Mouse (Mus musculus): ENCODE data around the gene Tmem74b.

The Tmem74b gene

DNA sequence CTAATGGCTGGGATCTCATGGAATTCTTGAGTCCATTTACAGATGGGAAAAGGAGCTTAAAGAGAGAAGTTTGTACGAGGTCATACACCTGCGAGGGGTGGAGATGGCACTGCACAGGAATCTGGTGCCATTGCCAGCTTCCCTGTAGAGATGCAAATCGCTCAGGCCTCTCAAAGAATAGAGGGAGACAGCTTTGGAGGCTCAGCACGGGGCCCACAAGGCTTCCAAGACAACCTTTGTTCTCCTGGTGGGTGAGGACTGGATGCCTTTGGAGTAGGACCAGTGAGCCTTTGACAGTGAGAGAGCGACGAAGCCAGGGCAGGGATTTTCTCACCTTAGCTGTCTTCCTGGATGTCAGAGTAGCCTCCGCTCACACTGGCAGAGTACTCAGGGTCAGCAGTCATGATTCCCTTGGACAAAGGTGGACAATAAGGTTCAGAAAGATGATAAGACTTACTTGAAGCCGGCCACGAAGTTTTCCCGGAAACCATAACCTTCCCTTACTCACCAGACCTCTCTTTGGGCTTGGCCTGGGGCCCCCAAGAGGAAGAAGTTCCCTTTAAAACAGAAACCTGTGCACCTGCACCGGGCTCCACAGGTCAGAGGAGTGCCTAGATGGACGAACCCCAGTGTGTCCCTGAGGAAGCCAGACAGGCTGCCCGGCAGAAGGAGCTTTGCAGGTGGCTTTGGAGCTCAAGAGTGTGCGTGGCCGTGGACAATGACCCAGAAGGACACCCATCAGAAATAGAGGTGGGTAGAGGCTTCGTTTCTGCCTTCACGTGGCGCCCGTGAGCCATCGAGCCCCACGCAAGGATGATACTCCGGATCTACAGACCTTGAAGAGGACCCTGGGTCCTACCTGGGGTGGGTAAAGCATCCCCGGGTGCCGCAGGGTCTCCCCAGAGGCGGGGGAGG is at the start of gene Tmem74b:
TSS of gene Tmem74b (plus strand) at position 778 of the 915 bp plus-strand sequence.
- DNase-seq: no peak

DNA sequence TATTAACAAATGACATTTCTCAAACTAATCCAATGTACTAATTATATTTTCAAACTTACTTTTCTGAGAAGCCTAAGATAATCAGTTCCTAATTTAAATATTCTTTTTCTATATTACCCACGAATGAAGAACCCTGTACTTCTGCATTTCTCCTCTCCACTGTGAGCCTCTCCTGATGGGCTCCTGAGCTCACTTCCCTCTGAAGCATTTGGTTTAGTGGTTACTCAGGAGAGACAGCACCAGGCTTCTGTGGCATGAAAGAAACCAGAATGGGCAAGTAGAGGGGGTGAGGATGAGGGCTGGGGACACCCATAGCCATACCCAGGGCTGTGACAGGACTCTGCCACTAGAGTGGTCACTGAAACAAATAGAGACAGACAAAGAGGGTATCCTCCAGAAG is 49.8 kb upstream of the Tmem74b start:
- no peak for DNase-seq

DNA sequence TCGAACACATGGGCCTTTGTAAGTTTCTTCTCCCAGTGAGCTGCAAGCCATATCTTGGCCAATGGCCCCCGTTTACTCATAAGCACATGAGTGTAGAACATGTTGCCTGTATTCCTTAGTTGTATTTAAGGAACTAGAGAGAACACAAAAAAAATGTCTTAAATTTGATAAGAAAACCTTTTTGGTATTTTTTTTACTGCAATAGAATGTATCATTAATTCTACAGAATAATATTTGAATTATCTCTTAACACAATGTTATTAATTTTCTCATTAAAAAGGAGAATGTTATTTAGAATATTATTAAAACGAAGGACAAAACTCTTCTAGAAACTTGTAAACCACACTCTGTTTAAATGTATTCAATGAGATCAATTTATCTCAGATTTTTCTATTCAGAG is 33.4 kb upstream of the Tmem74b start, which contains the start of gene Rad21l:
TSS of gene Rad21l (minus strand) at position 101 of the 400 bp plus-strand sequence.
- DNase-seq: no peak

DNA sequence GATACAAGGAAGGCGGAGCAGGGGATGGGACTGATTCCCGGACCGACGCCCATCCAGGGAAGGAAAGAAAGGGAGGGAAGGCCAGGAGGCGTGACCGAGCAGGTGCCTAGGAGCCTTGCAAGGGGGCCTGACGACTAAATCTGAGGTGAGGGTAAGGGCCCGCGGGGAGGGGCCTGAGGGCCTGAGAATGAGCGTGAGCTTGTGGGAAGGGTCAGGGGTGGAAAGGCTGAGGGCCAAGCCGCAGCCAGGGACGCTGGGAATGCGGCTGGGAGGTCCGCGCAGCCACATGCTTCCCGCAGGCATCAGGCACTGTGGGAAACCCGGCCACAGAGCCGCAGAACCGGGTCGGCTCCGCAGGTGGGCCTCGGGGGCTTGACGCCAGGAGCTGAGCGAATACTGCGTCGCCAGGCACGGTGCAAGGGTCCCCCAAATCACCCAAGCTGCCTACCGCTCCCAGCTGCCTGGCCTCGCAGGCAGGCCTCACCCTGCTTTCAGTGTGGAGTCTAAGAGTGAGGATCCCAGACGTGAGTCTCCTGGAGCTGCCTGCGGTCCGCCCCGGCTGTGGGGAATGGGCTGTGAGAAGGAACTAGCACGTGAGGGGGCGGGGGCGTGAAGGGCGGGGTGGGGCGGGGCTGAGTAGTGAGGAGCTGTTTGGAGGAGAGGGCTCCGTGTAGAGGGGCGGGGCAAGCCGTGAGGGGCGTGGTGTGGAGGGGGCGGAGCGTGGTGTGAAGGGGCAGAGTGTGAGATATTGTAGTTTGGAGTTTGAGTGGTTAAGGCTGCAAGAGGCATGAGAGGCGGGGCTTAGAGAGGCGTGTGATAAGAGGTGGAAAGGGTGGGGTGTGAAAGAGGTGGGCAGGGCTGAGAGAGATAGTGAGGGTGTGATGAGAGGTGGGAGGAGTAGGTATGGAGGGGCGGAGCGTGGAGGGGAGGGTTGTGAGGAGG is 31.5 kb upstream of the Tmem74b start:
- no peak for DNase-seq

DNA sequence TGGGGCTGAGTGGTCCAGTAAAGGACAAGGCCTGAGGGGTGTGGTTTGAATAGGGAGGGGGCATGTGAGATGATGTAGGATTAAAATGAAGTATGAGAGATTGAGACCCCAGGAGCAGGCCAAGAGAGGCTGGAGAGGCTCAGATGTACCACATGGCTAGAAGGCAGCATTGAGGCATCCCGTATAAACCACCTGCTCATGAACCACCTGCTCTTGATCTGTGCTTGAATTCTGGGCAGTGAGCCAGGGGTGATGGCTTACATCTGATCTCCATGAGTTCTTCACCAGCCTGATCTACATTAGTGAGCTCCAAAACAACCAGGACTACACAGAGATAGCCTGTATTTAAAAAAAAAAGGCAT is 30.9 kb upstream of the Tmem74b start:
- no peak for DNase-seq

DNA sequence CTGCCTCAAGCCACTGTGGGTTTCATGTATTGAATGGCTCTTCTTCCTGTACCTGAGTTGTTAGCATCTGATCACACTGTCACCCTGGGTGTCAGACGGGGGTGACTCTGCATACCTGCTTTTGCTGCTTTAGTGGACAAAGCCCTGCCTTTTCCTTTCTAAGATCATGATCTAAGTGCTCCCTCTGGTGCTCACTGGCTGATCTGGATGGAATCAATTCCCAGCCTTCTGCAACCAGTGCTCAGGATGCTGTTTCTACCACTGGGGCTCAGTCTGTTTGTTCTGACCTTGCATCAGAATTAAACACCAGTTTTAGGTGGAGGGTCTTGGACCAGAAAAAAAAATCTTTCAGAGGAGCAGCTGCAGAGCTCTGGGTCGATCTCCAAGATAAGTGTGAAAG is 25.6 kb upstream of the Tmem74b start:
- no peak for DNase-seq

DNA sequence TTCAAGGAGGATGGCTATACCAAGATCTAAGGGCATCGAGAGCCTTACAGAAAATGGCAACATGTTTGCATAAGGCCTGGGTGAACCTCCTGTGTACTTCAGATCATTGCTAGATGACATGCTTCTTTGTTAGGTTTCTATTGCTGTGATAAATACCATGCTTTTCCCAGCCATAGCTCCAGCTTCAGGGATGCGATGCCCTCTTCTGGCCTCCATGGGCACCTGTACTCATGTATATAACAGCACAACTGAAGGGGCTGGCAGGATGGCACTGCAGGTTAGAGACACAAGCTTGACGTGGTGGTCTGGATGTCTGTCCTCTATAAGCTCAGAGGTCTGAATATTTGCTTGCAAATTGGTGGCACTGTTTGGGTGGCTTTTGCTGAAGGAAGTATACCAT is 19.5 kb upstream of the Tmem74b start:
- peak; percentile 30 for DNase-seq

DNA sequence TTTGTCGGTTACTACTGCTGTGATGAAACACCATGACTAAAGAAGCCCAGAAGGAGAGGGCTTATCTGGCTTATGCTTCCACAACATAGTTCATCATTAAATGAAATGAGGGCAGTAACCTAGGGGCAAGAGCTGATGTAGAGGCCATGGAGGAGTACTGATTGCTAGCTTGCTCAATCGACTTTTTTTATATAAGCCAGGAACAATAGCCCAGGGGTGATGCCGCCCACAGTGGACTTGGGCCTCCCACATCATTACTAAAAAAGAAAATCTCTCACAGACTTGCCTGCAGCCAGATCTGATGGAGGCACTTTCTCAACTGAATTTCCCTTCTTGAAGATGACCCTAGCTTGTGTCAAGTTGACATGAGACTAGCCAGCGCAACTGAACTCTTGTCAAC is 18.8 kb upstream of the Tmem74b start:
- no peak for DNase-seq

DNA sequence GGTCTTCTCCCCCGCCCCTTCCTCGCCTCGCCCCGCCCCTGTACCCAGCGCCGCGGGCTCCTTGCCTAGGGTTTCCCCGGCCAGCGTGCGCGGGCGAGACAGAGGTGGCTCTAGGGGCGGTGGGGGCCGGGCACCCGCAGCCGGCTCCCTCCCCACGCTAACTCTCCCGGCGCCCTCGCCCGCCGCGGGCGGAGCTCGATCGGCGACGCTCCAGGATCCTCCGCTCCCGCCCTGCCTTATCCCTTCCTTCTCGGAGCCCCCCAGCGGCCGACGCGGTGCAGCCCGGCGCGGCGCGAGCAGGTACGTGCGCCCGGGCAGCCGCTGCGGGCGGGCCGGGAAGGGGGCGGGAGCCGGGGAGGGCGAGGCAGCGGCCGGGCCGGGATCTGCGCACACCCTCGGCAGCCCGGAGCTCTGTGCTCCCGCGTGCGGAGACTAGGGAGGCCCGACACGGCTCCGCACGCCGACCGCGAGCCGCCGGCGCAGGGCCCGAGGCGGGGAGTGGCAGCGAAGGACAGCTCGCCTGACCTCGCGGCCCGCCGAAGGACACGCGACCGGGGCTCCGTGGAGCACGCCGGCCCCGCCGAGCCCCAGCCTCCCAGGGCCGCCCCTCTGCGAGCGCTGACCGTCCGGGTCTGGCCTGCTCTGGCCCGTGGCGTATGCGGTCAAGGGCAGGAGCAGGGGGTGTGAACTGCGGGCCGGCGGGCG is 490 bp downstream of the Tmem74b start:
- DNase-seq: peak; percentile 62

DNA sequence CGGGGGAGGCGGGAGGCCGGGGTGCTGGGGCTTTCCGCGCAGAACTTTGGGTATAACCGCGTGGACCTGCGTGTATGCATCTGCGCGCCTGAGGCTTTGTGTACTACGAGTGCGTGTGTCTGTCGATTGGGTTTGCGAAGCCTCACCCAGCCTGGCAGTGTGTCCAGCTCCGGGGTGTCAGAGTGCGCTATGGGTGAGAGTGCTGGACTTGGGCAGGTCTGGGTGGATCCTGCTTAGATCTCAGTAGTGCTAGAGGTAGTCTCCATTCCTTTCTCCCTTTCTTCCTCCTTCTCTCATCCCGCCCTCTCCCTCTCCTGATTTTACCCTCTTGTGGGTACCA is 1.0 kb downstream of the Tmem74b start:
- peak; percentile 24 for DNase-seq

DNA sequence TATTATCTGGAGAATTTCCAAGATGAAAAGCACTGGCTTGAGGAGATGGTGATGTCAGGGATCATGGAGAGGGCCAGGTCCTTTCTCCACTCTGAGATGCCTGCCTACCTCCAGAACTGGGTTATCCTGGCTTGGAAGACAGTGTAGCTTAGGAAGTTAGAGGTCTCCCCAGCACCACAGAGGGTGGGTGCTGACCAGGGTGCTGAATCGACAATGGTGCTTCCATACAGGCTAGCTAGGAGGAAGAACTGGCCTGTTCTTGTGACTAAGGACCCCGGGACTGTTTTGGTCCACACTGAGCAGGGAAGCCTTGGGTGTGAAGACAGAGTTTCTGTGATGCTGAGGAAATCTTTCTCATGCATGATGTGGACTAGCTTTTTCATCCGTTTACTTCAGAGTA is 10.8 kb downstream of the Tmem74b start:
- no peak for DNase-seq

DNA sequence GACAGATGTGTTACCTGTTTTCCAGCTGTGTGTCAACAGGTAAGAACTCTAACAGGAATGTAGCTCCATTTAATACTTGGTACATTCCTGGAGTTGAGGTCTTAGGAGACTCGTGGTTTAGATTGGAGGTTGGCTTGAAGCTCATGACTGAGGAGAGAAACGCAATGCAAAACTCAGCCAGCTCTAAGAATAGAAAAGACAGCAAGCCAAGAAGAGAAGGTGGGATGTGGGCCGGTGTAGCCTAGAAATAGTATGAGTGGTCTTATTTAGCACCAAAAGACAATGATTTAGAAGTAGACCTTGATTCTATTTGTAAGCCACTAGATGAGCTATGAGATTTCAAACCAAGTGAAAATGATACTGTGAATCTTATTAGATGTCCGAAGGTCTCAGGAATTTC is 13.7 kb downstream of the Tmem74b start:
- no peak for DNase-seq

DNA sequence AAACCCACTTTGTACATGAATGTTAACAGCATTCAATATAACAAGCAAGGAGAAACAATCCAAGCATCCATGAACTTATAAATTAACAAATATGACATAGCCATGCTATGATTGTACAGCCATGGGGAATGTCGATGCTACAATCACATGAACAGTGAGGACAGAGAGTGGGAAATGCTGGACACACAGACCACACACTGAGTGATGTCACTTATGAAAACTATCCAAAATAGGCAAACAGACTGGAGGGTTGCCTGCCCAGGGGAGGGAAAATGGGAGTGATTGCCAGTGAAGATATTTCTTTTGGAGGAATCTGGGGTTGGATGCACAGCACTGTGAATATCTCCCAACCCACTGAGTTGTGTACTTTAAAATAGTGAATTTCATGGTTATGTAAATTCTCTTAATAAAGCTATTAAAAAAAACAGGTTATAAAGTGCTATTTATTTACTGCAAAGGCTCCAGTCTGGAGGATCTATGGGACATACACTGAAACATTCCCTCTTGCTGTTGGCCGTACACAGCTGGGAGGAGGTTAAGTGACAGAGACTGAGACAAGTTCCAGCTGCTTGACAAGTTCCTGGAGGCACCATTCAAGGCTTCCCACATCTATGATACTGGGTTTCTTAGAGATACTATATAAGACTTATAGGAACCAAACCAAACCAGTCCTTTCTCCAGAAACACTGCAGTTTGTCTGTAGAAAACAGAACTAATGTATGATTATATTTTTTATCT is 14.7 kb downstream of the Tmem74b start:
- DNase-seq: no peak

DNA sequence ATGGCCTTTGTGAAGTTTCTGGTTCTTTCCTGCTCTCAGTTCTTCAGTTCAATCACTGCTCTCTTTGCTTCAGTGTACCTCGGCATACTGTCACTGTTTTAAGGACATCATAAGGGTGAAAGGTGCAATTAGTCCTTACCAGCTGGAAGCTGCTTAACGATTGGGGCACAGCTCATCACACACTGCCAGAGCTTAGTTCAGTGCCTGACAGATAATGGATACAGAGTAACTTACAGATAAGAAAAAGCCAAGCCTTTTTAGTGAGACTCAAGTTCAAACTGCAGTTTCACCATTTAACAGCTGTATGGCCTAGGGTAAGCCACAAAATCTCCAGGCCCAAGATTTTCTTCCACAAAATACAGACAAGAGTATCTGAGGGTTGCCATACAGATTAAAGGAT is 22.3 kb downstream of the Tmem74b start:
- no peak for DNase-seq

DNA sequence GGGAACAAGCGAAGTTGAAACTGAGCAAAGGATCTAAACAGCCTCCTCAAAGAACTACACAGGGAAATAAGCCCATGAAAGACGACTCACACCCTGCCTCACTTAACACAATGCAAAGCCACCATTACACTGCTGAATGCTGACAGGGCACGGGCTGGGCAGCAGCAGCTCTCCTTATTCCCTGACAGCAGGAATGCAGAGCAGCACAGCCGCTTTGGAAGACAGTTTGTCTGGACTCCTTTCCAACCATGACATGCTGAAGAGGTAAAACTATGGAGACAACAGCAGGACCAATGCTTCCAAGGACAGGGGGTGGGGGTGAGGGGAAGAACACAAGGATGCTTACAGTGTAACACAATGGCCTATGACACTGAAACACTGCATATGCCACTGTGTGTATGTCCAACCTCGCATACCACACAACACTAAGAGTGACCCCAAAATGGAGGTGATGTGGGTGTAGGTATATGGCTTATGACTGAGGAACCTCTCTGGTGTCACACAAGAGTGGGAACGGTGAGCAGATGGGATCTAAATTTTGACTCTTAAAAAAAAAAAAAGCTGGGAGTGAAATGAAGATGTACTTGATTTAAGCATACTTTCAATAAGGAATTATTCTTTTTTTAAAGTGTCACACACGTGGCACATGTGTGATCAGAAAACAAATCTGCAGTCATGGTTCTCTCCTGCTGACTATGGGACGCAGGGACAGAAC is 31.5 kb downstream of the Tmem74b start:
- DNase-seq: no peak

DNA sequence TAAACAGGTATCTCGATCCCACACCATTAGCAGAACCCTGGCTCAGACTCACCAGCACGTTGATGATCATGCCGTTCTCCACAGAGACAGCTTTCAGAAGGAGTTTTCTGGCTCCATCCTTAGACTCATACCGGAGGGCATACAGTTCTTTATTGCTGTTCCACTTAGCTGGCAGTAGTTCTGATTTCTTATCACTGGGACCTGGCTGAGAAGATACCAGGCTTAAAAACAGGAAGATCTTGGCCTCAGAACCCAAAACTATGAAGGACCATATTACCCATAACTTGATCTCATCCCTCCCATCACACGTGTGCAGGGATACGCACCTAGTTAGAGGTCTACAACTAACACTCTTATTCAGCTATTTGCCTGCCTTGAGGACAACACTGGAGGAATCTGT is 33.6 kb downstream of the Tmem74b start:
- DNase-seq: no peak

DNA sequence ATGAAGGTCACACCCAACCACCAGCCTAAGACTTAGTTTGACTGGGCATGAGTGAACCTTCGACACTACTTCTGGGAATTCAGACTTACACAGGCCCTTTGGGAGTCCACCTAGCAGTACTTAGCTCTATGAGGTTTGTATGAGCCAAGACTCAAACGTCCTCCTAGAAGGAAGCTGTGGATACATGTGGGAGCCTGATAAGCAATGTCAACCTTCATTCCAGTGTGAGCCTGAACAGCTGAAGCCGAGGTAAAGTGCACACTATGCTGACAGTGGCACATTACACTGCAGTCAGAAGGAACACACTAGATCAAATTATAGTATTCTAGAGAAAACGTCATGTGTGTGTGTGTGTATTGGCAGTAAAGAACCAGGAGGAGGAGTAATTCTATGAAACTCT is 36.7 kb downstream of the Tmem74b start:
- no peak for DNase-seq

DNA sequence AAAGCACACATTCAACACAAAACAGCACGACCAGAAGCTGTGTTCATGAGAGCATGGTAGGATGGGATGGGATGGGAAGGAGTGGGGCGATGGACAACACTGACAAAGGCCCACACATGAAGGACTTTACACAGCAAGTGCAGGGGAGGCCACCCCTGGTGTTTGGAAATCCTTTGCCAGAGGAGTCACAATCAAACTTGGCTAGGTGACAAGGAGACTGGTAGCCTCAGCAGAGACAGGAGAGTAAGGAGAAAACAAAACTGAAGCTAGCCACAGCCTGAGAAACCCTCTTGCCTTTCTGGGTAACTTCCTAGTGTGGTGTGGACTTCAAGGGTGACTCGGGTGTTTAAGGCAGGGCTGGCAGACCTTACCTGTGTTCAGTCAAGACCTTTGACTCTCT is 37.3 kb downstream of the Tmem74b start:
- no peak for DNase-seq

DNA sequence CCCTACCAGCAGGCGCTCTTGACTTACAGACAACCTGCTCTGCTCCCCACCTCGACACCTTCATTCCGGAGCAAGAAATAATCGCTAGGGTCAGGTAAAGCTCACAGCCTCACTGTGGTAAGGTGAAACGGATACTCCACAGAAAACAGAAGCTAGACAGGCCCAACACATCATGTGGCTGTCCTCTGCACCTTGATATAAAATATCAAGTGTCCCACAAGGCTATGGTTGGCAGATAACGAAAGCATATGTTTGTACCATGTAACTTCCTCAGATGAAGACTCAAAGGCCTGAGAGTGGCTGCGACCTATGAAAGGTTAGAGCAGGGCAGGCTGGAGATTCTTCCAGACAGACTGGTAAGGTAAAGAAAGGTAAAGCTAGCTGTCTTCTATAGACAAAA is 37.7 kb downstream of the Tmem74b start:
- no peak for DNase-seq

DNA sequence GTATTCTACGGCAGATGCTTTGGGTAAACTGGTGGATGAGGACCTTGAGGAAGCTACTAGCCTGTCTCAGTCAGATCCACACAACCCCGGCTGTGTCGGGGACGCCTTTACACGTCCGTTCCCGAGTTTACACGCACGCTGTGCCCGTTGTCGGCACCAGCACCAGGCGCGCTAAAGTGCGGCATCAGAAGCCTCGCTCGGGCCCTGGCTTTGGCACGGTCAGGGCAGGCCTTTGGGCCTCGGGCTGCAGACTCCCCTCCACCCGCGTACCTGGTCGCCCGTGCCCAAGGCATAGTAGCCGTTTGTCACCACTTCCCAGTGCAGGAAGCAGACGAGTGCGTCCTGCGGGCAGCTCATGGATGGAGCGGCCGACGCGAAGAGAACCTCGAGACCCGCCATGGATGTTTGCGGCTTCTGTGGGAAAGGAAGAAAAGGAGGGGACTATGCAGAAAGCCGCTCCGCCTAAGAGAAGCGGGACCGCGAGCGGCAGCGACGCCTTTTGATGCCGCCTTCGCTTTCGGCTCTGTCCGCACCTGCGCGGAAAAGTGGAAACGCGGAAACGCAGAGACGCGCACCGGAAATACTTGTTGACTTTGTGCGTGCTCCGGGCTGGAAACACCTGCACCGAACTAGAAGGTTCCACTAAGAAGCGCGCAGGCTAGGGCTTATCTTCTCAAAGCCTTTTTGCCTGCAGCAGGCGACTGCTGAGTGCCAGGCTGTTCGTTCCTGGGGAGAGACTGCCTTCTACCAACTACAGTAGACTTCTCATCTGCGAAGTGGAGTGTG is 39.1 kb downstream of the Tmem74b start:
- DNase-seq: peak; percentile 90

DNA sequence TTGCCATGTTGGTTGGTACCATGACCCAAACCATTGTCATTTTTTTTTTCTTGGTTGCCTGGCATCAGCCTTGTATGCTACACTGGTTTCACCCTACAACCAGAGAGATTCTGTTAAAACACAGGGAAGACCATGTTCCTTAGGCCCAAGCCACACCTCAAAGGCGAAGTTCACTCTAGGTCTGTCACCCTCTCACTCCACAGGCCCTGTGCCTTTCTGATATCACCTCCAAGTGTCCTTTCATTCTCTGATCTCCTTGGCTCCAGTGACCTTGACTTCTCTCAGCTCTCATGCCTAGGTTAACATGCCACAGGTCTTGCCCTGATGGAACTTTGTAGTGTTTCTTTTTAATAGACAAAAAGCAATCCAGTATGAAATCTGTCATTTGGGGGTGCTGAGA is 40.3 kb downstream of the Tmem74b start:
- DNase-seq: no peak
